Mouse (Mus musculus) lung, postnatal 36 days (tissue): ENCODE measurements around the gene 5730480H06Rik.

Experiments
- DNase-seq: peaks from one replicate; pipeline ENCODE4 v3.0.0; 2022; ENCODE audit warnings: mixed read lengths

The 5730480H06Rik gene

DNA sequence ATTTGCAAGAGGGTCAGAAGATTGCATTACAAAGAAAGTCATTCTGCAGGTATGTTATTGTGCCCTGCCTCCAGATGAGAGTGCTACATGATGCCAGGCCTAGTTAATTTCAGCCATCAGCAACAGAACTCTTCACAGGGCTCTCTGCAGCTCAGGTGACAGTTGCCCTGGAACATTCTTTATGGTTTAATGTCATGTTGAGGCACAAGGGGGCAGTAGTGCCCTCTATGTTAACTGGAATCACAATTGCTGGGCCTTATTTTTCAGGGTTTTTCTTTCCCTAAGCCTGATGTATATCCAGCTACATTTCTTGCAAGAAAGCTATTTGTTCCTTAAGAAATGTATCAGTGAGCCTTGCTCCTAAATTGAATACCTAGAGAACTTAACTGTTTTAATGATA is 102.7 kb downstream of the 5730480H06Rik start:
- peak; percentile 25 for DNase-seq

DNA sequence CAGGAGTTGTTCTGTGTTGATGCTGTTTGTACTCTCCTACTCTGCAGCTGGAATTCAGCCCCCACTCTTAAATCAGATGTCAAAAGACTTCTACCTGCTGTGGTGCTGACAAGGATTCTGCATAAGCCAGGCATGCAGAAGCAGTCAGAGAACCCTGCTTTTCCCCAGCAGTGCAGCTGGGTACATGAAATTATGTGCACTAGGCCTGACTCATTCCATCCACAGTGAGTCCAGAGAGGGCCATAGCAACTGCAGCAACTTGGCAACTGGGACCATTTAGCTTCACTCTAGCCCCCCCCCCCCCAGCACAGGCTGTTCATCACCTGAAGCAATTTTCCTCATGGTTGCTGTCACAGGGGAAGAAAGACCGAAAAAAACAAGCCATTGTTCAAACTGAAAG is 121.1 kb downstream of the 5730480H06Rik start:
- no peak for DNase-seq

DNA sequence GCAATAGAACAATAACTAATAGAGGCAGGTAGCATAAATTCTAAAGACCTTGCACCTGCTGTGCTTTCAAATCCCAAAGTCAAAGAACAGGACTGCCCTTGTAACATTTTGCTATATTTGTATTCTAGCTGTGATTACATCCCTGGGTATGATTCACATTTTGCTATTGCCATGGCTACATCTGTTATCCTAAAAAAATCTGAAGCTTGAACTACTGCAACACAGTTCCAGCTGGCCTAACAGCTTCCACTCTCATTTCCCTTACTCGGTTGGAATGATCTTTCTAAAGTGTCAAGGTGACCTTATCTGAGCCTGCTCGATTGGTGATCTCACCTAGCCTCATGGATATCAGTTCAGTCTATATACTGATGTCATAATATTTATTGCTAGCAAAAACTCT is 132.5 kb downstream of the 5730480H06Rik start:
- DNase-seq = no peak
